Mouse (Mus musculus) granulocyte monocyte progenitor cell, adult 5-6 weeks (primary cell): ENCODE measurements at regions not wholly inside any gene's neighbourhood (a gene's known extent, or its start where the extent isn't known, plus 50 kb on each side); places are given as distances from the start of the nearest gene placed in this dataset.
"Not testable (repeated sequence)": the region's sequence is repeated elsewhere in the genome, so short reads cannot be mapped to it uniquely, and the experiment has no call there.

Experiments
- ATAC-seq: replicated peaks from 2 replicates; pipeline ENCODE4 v1.8.0; 2016; ENCODE audit warnings: mild to moderate bottlenecking, moderate TSS enrichment, inconsistent platforms; ENCODE audit not compliant: poor library complexity, severe bottlenecking

GRCm38 (mm10) chr6:3319378-3319777 is 80.0 kb downstream of the Samd9l start:
- ATAC-seq = no peak

GRCm38 (mm10) chr6:3307598-3308220 is 91.7 kb downstream of the Samd9l start:
- not testable (repeated sequence) for ATAC-seq

GRCm38 (mm10) chr6:3304881-3305620 is 94.3 kb downstream of the Samd9l start:
- not testable (repeated sequence) for ATAC-seq

GRCm38 (mm10) chr6:3293316-3293715 is 106.1 kb downstream of the Samd9l start:
- ATAC-seq = not testable (repeated sequence)

- ATAC-seq = not testable (repeated sequence)
Measured at GRCm38 (mm10) chr6:3291983-3292382, 107.4 kb downstream of the Samd9l start.

- peak; percentile 58 for ATAC-seq
Measured at GRCm38 (mm10) chr6:3268726-3269125, 130.6 kb downstream of the Samd9l start.

GRCm38 (mm10) chr6:3265477-3265876 is 133.9 kb downstream of the Samd9l start:
- ATAC-seq = peak; percentile 44; the same call in 1 of the 2 replicates
